Mouse (Mus musculus): ENCODE results near the gene Ptpn18.

- TF ChIP-seq POLR2A (IDR thresholded peaks at IDR 0.05; ENCODE audit: insufficient read depth, low read depth, low read length) (no peak), CTCF (IDR thresholded peaks at IDR 0.05; ENCODE audit: insufficient read depth, low read depth, low read length) (no peak)
These were observed 30.4 kb downstream of the Ptpn18 start for GRCm38 (mm10) chr1:34489852-34490541.
